In genomic region chr17:17449441-17449770, GRCm38 (mm10) we compare ENCODE assay signal across 8 mouse cellular contexts. TPM values are rescaled to one million over a fixed set of nuclear protein-coding genes. Genes with fewer than 3 reads are reported as not detected.
A peak's percentile ranks its signal among the peaks of the same experiment; 100 is the strongest.
DNase-seq lines count a peak whose midpoint lies in the region; ATAC-seq and TF ChIP-seq lines count a peak whose summit lies in the region.

No protein-coding gene starts in this region.

- no peaks in the 10 kb centered on the region for H3K36me3 ChIP-seq in ES-E14 (ENCODE audit: control insufficient read depth, insufficient read depth, low read length, poor library complexity, severe bottlenecking)
- no peaks in the 10 kb centered on the region; the same call in 1 of the 2 replicates for H3K36me3 ChIP-seq in forebrain, embryonic 11.5 days (ENCODE audit: control insufficient read depth, insufficient read depth, low read length)
- H3K36me3 ChIP-seq in hindbrain, postnatal 0 days (ENCODE audit: insufficient read depth, low read length): no peaks in the 10 kb centered on the region
- H3K36me3 ChIP-seq in stomach, embryonic 14.5 days (ENCODE audit: control insufficient read depth, insufficient read depth, low read length): no peaks in the 10 kb centered on the region

- ATAC-seq in cerebellum, adult (ENCODE audit: insufficient number of reproducible peaks, low FRiP score, low TSS enrichment): no peak
- ATAC-seq in forebrain, embryonic 11.5 days (replicated peaks; ENCODE audit: low FRiP score): peak; percentile 58
- no peak; the same call in 1 of the 2 replicates for ATAC-seq in hindbrain, postnatal 0 days
- ATAC-seq in stomach, embryonic 14.5 days (ENCODE audit: insufficient number of reproducible peaks, insufficient read depth, low FRiP score, low read depth): no peak
- no peak for ATAC-seq in erythroblast, adult 5-6 weeks (replicated peaks; ENCODE audit: low FRiP score, poor library complexity, severe bottlenecking)

- H3K4me3 ChIP-seq in ES-E14 (ENCODE audit: insufficient read depth in 1 of 2, low read depth in 1 of 2, low read length in 2 of 2, poor library complexity in 1 of 2, severe bottlenecking in 1 of 2): peak overlapping the region; percentile 15 to 68
- H3K4me3 ChIP-seq in forebrain, embryonic 11.5 days (ENCODE audit: low read depth, low read length): no peak overlapping the region
- H3K4me3 ChIP-seq in hindbrain, postnatal 0 days (ENCODE audit: low read length): peak overlapping the region; percentile 40
- peak overlapping the region; percentile 14 for H3K4me3 ChIP-seq in lung, adult 2 months (replicated peaks; ENCODE audit: extremely low read depth, low read depth, low read length)
- H3K4me3 ChIP-seq in stomach, embryonic 14.5 days (ENCODE audit: low read depth, low read length): no peak overlapping the region

- peak; percentile 4 for DNase-seq in cerebellum, adult 9-11 months
- no peak for DNase-seq in ES-E14 (ENCODE audit: low read depth, low spot score)
- DNase-seq in forebrain, embryonic 11.5 days (ENCODE audit: low spot score): no peak
- peak; percentile 44 for DNase-seq in hindbrain, postnatal 0 days (ENCODE audit: low spot score)
- peak; percentile 23 for DNase-seq in lung, adult 2 months

- H3K27me3 ChIP-seq in forebrain, embryonic 11.5 days (ENCODE audit: control insufficient read depth, insufficient read depth, low read length): no peaks in the 10 kb centered on the region
- no peaks in the 10 kb centered on the region for H3K27me3 ChIP-seq in hindbrain, postnatal 0 days (ENCODE audit: insufficient read depth, low read length)
- H3K27me3 ChIP-seq in stomach, embryonic 14.5 days (ENCODE audit: control insufficient read depth, insufficient read depth, low read length): no peaks in the 10 kb centered on the region

- H3K27ac ChIP-seq in ES-E14 (ENCODE audit: insufficient read depth, low read depth, low read length, poor library complexity, severe bottlenecking): peak overlapping the region; percentile 90; the same call in 1 of the 2 replicates
- peak overlapping the region; percentile 79 for H3K27ac ChIP-seq in forebrain, embryonic 11.5 days (ENCODE audit: low read depth, low read length)
- H3K27ac ChIP-seq in hindbrain, postnatal 0 days: peak overlapping the region; percentile 67
- peak overlapping the region; percentile 29; the same call in 1 of the 2 replicates for H3K27ac ChIP-seq in stomach, embryonic 14.5 days (ENCODE audit: low read length)

- in situ Hi-C loops in ES-E14 (cut with MboI; ENCODE audit: low sequenced_read_pairs in 2 of 2, unreplicated experiment in 2 of 2): no loop called here

- no peaks in the 10 kb centered on the region for H3K9me3 ChIP-seq in ES-E14 (ENCODE audit: control insufficient read depth, insufficient read depth, low read depth, low read length)
- no peaks in the 10 kb centered on the region for H3K9me3 ChIP-seq in forebrain, embryonic 11.5 days (ENCODE audit: control insufficient read depth, low read length)
- no peaks in the 10 kb centered on the region for H3K9me3 ChIP-seq in hindbrain, postnatal 0 days (ENCODE audit: low read length)
- no peaks in the 10 kb centered on the region for H3K9me3 ChIP-seq in stomach, embryonic 14.5 days (ENCODE audit: control insufficient read depth, low read depth, low read length)

- H3K4me1 ChIP-seq in ES-E14 (ENCODE audit: control insufficient read depth in 2 of 2, insufficient read depth in 2 of 2, low read length in 2 of 2, poor library complexity in 1 of 2): peaks cover 6 to 9% of the 10 kb centered on the region in 2 experiments
- H3K4me1 ChIP-seq in forebrain, embryonic 11.5 days (replicated peaks; ENCODE audit: control insufficient read depth, insufficient read depth, low read length): peaks cover 5% of the 10 kb centered on the region; the same call in 1 of the 2 replicates
- H3K4me1 ChIP-seq in hindbrain, postnatal 0 days (ENCODE audit: insufficient read depth, low read length): peaks cover 7% of the 10 kb centered on the region; the same call in 1 of the 2 replicates
- H3K4me1 ChIP-seq in lung, adult 2 months (ENCODE audit: control insufficient read depth, insufficient read depth, low read length): no peaks in the 10 kb centered on the region
- peaks cover 8% of the 10 kb centered on the region for H3K4me1 ChIP-seq in stomach, embryonic 14.5 days (ENCODE audit: control insufficient read depth, insufficient read depth, low read length)

- H3K9ac ChIP-seq in ES-E14 (ENCODE audit: insufficient read depth, low read depth, low read length, poor library complexity, severe bottlenecking): no peak overlapping the region; the same call in 1 of the 2 replicates
- H3K9ac ChIP-seq in forebrain, embryonic 11.5 days (ENCODE audit: low read length): peak overlapping the region; percentile 7; the same call in 1 of the 2 replicates
- H3K9ac ChIP-seq in hindbrain, postnatal 0 days (replicated peaks; ENCODE audit: low read length): peak overlapping the region; percentile 45; the same call in 1 of the 2 replicates
- H3K9ac ChIP-seq in stomach, embryonic 14.5 days (replicated peaks; ENCODE audit: low read depth, low read length): no peak overlapping the region

- H3K4me2 ChIP-seq in forebrain, embryonic 11.5 days (ENCODE audit: low read depth, low read length, severe bottlenecking): peak overlapping the region; percentile 45; the same call in 1 of the 2 replicates
- peak overlapping the region; percentile 80 for H3K4me2 ChIP-seq in hindbrain, postnatal 0 days (ENCODE audit: low read depth, low read length)
- H3K4me2 ChIP-seq in stomach, embryonic 14.5 days (replicated peaks; ENCODE audit: low read depth, low read length): peak overlapping the region; percentile 45

- WGBS in forebrain, embryonic 11.5 days: 4% methylated on average over 5 of the region's 5 CpGs
- 4% methylated on average over 5 of the region's 5 CpGs for WGBS in hindbrain, postnatal 0 days
- WGBS in lung, adult 2 months: 17% methylated on average over 5 of the region's 5 CpGs
- 9% methylated on average over 5 of the region's 5 CpGs for WGBS in stomach, embryonic 14.5 days

- no peak for TF ChIP-seq CTCF in hindbrain, postnatal 0 days (IDR thresholded peaks at IDR 0.05; ENCODE audit: low read depth)
- TF ChIP-seq CTCF in lung, adult 2 months (IDR thresholded peaks at IDR 0.05; ENCODE audit: insufficient read depth, low read length): no peak

- no peak for TF ChIP-seq POLR2A in lung, adult 2 months (IDR thresholded peaks at IDR 0.05; ENCODE audit: borderline replicate concordance, extremely low read depth, low read depth, low read length)

TF ChIP-seq in ES-E14, 5 proteins besides CTCF, POLR2A, EP300 and RAD21:
- TF ChIP-seq CHD2 (IDR thresholded peaks at IDR 0.05; ENCODE audit: low read depth, low read length) (no peak), MAFK (IDR thresholded peaks at IDR 0.05; ENCODE audit: insufficient read depth, low read depth, low read length) (no peak), ZC3H11A (IDR thresholded peaks at IDR 0.05; ENCODE audit: borderline replicate concordance, low read depth, low read length) (no peak), HCFC1 (IDR thresholded peaks at IDR 0.05; ENCODE audit: borderline replicate concordance, insufficient read depth, low read length) (no peak), ZNF384 (IDR thresholded peaks at IDR 0.05; ENCODE audit: low read depth, low read length) (no peak)
TF ChIP-seq in ES-E14: peak in this region for 0.

RNA-seq across cellular contexts. Expression of gene Lix1, which starts 46.9 kb away (rescaled TPM):
- total RNA-seq in ES-E14 (2012; rRNA removed): 0.95 and 2.3 TPM in 2 replicates
- 89.3 and 106 TPM in 2 replicates for polyA plus RNA-seq in forebrain, embryonic 11.5 days (2014; fragmentation: Nextera tagmentation; extraction: Ambion mirVana)
- total RNA-seq in hindbrain, postnatal 0 days (2014; rRNA removed): 9.9 and 11.2 TPM in 2 replicates
- polyA plus RNA-seq in hindbrain, postnatal 0 days (2015; fragmentation: Nextera tagmentation; extraction: Ambion mirVana): 11.9 and 13.5 TPM in 2 replicates
- 0.34 and 0.38 TPM in 2 replicates for polyA plus RNA-seq in lung, adult 2 months (2012; rRNA removed)
- polyA plus RNA-seq in stomach, embryonic 14.5 days (2014; fragmentation: Nextera tagmentation; extraction: Ambion mirVana): 6.4 and 7.9 TPM in 2 replicates
- total RNA-seq in erythroblast, adult 5-6 weeks (2015; ENCODE audit: low replicate concordance): 0.42 TPM in 1 of 2 replicates, not detected in the other
- not detected in 2 replicates for total RNA-seq in erythroblast, adult 5-6 weeks (2017; ENCODE audit: low replicate concordance)

Comparison
In these comparisons a context has a peak if more than half of its experiments do, and no peak if none do; other contexts are left out.
1. DNase-seq: peak in cerebellum, adult 9-11 months (single experiment), hindbrain, postnatal 0 days (single experiment) and lung, adult 2 months (single experiment); none in ES-E14 (single experiment) and forebrain, embryonic 11.5 days (single experiment).
2. H3K27ac ChIP-seq: peak in every context shown above with its lines; median percentile 90 in ES-E14; 79 in forebrain, embryonic 11.5 days; 67 in hindbrain, postnatal 0 days; 29 in stomach, embryonic 14.5 days.
3. H3K4me3 ChIP-seq: peak in ES-E14 (2 of 2), hindbrain, postnatal 0 days (single experiment) and lung, adult 2 months (single experiment); none in forebrain, embryonic 11.5 days (single experiment) and stomach, embryonic 14.5 days (single experiment).
4. H3K9ac ChIP-seq: peak in forebrain, embryonic 11.5 days (single experiment) and hindbrain, postnatal 0 days (single experiment); none in ES-E14 (single experiment) and stomach, embryonic 14.5 days (single experiment).
5. Peak in every context shown above with its lines, with median percentiles within 50 percentile points of each other: H3K4me2 ChIP-seq.